Mouse (Mus musculus): ENCODE data around the gene Reg3b. TPM values are rescaled to one million over a fixed set of nuclear protein-coding genes. Genes with fewer than 3 reads are reported as not detected.

Reg3b gene
- polyA plus RNA-seq, 1 experiment from 2014 or later: 2.6 TPM

Other genes with a start within 250 kb of the Reg3b start
- not detected in 2 replicates for gene Reg3d, start 8.2 kb downstream of the Reg3b start, polyA plus RNA-seq (2015; fragmentation: Nextera tagmentation; extraction: Ambion mirVana)
- not detected in 2 replicates for gene Reg3a, start 10.1 kb downstream of the Reg3b start, polyA plus RNA-seq (2015; fragmentation: Nextera tagmentation; extraction: Ambion mirVana)
- gene Reg2, start 25.0 kb downstream of the Reg3b start, polyA plus RNA-seq (2015; fragmentation: Nextera tagmentation; extraction: Ambion mirVana): not detected in 2 replicates
- gene Reg1, start 52.1 kb downstream of the Reg3b start, polyA plus RNA-seq (2015; fragmentation: Nextera tagmentation; extraction: Ambion mirVana): not detected in 2 replicates
- not detected in 2 replicates for gene Reg3g, start 98.2 kb downstream of the Reg3b start, polyA plus RNA-seq (2015; fragmentation: Nextera tagmentation; extraction: Ambion mirVana)